Mouse (Mus musculus) megakaryocyte, embryonic 14.5 days (primary cell): ENCODE results near the gene Crybb3.

ENCODE experiments used
- FLI1 ChIP-seq: IDR thresholded peaks from 2 replicates; pipeline ENCODE4 v1.6.1; 2012; ENCODE audit warnings: low read length, inconsistent platforms, mixed read lengths
- GATA1 ChIP-seq: IDR thresholded peaks from 3 replicates; pipeline ENCODE4 v1.6.1; 2012; ENCODE audit warnings: mixed read lengths, low read length, inconsistent platforms, borderline replicate concordance

- TF ChIP-seq GATA1 (no peak), FLI1 (no peak)
Observed at GRCm38 (mm10) chr5:113078686-113079085, 2.7 kb downstream of the Crybb3 start.
